Mouse (Mus musculus) thymus, adult 18-20 months (tissue): ENCODE results near the gene Zbtb40.

ENCODE experiments used
- DNase-seq, 2 experiments: peaks; one replicate each; pipeline ENCODE4 v3.0.0; 2022; ENCODE audit warnings: mixed read lengths in 2 of 2

The Zbtb40 gene

DNA sequence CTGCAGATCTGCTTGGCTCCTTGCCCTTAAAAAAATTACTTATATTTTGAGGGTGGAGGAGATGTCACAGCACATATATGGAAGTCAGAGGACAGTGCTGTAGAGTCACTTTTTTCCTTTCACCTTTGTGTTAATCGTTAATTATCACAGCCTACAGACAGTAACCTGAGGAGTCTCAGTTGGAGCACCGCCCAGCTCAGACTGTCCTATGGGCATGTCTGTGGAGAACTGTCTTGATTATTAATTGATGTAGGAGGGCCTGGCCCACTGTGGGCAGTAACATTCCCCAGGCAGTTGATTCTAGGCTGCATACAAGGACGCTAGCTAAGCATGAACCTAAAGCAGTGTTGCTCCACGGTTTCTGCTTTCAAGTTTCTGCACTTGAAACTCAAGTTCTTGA is 16.1 kb downstream of the Zbtb40 start:
- DNase-seq: no peak

DNA sequence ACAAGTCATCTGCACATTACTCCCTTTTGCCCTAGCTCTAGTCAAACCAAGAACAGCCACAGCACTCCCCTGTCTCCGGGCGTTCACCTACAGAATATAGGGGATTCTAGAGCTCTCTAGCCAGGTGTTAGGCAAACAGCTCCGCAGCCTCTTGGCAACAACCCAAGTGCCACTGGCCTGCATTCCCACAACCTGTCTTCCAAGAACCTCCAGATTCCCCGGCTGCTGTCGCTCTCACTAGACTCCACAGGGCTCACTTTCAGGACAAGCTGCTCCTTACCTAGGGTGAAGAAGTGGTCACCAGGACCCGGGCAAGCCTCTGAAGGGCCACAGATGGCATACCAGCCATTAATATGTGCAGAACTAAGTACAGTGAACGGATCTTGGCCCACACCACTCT is 17.3 kb downstream of the Zbtb40 start:
- no peak for DNase-seq

DNA sequence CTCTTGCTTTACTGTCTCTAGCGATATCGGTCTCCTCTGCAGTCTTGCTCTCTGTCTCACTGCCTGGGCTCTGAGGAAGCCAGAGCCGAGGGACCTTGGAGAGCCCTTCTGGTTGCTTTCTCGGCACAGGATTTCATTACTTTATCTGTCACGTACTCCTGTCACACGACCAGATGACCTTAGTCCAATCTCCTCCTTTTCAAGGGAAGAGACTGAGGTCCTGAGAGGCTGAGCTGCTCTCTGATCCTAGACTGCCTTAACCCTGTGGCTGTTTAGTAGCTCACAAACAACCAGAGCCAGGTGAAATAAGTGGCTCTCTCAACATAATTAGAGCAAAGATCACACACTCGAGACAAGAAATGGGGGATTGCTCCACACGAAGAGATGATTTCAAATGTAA is 19.3 kb downstream of the Zbtb40 start:
- DNase-seq: no peak

DNA sequence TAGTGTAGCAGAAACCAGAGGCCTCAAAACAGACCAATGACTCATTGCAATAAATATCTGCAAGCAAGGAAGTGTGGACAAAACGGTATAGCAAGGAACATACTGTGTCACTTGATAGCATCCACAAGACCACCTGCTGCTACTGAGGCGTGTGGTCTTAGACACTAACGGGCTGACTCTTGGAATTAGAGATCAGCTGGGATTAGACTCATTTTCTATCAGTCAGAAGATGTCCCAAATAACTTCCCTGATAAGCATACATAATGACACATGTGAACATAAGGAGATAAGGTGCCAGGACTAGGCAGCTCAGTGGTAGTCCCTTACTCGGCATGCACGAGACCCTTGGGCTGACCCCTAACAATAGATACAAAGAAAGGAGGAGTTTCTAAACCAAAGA is 21.6 kb downstream of the Zbtb40 start:
- DNase-seq: no peak

DNA sequence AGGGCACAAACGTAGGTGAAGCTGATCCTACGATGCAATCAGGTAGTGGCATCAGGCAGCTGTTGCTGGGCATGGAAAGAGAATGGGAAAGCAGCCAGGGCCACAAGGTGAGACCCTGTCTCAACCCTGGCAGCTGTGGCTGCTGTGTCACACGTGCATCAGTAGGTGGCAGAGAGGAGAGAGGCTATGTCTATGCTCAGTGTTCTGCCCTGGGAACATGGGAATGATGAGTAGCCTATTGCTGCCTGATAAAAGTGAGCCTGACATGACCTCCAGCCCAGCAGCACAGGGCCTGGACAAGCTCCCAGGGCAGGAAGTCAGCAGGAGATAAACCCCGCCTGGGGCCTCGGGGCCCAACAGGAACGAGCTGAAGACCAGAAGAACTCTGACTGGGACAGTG is 23.0 kb downstream of the Zbtb40 start:
- DNase-seq: no peak

DNA sequence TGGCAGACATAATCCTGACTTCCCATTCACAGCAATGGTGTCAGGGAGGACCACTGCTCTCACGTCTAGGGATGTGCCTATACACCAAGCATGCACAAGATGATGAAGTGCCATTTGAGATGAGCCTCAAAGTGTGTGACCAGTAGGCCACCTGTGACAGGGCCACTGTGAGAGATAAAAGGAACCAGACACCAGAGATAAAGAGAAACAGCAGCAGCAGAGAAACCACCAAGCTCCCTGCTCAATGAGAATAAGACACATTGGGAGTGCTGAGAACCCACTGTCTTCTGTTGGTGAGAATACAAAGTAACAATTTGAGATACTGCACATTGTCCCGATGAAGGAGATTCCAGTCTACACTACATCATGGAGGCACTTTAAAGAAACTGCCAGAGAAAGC is 23.5 kb downstream of the Zbtb40 start:
- DNase-seq: no peak

DNA sequence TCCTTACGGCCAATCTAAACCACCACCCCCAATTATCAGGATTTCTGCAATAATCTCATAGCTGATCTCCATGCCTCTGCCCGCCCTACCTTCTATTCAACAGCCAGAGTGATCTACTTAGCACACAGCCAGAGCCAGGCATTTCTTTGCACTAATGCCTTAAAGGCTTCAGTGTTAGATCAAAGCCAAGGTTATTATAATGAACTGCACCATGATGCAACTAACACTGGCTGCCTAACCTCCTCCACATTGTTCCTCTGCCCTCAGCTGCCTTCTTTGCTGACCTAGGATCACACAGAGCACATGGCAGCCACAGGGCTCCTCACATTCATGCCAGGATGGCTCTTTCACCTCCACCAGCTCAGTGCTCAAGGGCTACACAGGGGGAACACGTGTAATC is 28.5 kb downstream of the Zbtb40 start:
- no peak for DNase-seq

DNA sequence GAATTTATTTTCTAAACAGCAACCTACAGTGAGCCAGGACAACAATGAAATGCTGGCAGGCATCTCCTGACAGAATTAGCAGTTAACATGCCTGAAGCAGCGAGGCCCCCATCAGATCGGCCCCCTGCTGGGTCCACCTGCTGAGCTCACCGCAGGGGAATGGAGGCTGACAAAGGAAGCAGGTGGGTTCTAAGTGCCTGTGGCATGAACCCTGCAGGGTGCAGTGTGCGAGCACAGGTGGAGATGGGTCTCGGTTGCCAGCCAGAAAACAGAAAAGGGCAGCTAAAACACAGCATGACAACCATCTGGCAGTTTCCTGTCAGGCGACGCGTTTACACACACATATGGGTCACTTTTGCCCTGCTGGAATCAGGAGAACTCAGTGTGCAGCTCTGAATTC is 32.7 kb downstream of the Zbtb40 start:
- no peak for DNase-seq

DNA sequence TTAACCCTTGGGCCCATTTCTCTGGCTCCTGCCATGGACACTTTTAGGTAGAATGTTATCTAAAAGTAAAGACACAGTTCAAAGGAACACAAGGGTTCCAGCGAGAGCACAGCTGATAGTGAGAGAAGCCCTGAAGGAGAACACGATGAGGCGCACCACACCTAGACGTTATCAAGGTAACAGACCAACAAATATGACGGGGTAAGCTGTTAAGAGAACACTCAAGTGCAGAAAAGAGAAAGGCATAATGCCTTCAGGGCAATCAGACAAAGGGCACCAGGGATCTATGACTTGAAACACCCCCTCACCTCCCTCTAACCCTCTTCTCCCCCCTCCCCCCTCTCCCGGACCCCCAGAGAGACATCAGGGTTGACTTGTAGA is 33.1 kb downstream of the Zbtb40 start:
- DNase-seq: no peak

DNA sequence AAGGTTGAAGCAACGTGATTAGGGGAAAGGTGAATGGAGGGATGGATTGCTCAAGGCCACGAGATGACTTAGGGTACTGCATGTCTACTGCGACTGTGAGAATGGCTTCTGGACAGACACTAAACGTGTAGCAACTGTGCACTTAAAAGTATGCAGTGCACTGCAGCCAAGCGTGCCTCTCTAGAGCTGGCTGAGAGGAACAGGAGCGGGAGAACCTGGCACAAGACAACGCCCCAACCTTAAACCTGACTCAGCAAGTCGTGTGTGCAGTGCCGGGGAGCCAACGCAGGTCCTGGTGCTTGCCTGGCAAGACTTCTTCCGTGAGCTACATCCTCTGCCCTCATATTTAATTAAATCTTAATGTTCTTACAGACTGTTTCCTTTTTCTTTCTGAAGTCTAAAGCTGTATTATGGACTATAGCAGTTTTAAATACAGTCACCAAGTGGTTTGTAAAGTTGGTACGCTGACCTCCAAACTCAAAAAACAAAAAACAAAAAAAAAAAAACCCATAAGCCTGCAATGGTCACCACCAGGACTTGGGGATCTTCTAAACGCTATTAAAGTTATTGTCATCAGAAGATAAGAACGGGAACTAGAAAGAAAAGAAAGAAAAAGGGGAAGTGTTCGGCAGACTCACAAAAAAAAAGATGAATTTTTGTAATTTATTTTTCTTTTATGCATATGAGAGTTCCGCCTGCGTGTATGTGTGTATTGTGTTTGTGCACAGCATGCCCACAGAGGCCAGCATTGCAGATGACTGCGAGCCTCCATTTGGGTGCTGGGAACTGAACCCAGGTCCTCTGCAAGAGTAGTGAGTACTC is 33.7 kb downstream of the Zbtb40 start:
- no peak for DNase-seq

DNA sequence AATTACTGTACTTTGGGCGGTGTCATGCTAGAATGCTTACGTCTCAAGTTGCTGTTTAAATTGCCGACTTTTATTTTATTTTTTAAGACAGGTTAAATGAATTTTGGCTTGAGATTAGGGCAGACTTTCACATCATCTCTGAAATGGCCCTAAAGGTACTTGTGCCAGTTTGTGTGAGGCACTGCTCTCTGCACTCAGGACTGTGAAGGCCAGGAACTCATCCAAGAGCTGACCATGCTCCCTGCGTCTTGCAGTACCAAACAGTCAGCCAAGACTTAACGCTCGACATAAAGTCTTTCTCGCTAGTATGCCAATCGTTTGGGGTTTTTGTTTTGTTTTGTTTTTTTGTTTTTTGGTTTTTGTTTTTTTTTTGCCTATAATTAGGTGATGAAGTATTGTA is 34.5 kb downstream of the Zbtb40 start:
- no peak for DNase-seq

DNA sequence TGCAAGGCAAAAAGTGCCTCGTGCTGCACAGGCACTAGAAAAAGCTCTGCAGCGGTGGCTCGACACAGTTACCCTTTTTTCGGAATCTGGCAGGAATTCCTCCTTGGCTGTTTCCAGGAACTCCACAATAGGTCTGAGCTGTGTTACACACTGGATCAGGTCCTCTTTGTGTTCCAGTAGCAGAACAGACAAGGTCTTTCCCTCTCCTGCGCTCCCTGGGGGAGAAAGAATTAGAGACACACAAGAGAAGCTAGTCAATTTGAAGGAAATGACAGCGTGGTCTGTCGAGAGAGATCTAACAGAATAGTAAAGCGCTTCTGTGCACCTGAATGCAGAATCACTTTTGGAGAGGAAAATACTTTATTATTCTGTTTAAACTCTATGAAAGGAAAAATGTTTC is 41.6 kb downstream of the Zbtb40 start:
- no peak for DNase-seq

DNA sequence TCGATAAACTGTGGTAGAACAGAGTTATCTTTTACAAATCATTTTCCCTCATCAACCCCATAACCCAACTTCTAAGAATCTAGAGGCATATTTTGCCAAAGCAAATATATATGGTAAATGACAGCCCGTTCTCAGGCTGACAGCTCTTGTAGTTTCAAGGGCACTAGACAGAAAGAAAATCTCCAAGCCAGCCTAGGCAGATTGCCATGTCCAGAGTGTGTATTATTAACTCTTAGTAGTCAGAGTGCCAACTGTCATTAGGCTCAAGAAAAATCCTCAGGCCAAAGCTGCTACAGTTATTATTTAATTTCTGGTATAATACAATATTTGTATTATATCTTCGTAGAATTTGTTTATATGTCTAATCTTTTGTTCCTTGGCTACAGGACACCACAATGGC is 46.8 kb downstream of the Zbtb40 start:
- DNase-seq: no peak

DNA sequence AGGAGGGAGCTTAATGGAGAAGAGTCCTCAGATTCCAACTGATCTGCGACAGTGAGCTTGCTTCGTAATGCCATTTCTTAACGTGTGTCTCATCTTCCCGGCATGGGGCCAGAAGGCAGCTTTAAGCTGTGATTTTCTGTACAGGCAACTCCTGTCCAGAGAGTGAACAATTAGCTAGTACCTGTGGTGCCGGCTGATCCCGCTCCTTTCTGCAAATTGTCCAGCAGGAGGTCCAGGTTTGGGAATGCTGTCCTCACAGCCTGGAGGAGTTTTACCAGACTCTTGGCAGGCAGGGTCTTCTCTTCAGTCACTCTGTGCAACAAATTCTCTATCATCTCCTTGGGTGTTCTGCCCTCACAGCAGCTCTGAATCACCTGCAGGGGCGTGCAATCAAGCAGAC is 47.6 kb downstream of the Zbtb40 start:
- no peak for DNase-seq

DNA sequence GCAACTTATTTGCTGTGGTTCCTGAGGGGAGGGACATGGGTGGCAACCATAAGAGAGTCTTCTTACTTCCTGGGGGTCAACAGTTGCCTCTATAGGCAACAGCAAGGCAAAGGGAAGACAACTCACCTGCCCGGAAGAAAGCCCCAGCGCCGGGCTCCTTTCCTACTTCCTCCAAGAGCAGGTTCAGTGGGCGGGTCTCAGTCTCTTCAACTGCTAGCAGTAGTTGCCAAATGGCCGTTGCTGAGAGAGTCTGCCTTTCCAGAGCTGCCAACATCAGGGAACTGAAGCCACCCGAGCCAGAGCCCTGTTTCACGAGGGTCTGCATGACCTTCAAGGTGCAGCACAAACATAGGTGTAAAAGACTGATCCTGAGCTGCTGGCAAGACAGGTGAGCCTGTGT is 50.2 kb downstream of the Zbtb40 start:
- no peak for DNase-seq

DNA sequence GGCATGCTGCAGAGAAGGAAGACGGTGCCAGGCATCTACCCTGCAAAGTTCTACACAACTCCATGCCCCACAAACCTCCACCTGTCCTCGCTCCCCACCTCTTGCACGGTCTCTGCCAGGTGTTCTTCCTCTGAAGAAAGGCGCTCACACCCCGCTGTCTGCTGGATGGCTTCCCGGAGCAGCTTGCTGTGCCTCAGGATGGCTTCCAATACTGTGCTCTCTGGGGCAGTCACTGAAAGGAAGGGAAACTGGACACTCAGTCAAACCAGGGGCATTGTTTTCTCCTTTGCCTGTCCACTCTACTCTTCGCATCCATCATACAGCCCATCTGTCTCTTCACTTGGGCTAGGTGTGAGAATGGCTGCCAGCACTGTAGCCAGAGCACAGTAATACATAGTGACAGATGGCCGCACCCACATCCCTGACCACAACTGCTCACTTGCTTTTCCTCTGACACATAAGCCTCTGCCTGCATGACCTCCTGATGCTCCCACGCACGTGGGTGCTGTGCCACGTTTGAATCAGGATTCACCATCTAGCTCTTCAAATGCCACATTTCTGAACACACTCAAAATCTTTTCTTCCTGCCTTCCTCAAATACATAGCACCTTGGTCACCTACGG is 50.8 kb downstream of the Zbtb40 start:
- DNase-seq: no peak

DNA sequence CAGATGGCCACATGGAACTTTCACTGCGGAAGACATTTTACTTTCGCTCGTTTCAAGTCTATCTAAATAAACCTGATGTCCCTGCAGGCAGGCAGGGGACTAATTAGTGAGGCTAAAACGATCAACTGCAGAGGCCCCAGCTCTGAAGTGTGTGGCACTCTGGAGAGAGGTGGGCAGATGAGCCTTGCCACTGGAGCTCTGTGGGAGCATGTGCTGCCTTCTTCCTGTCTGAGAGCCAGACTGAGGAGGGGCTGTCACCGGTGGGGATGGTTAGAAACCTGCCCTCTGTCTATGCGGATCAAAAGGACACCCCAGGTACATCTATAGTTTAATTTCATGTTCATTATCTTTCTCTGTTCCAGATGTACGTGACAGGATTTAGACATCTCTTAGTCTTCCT is 51.7 kb downstream of the Zbtb40 start:
- DNase-seq: no peak

DNA sequence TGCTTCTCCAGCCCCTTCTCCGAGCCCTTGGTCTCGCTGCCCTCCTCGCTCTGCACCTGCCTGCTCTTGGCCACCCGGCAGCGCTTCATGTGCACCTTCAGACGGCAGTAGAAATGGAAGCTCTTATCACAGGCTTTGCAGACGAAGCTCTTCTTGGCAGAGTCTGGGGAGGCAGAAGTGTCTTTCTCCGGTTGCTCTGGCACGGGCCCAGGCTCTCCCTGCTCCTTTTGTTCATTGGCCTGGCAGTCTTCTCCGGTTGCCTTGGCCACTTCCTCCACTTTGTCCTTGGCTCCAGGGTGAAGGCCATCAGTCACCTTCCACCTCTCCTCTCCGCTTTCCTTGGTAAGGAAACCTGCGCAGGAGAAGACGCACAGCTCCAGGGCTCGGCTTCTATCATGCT is 53.2 kb downstream of the Zbtb40 start:
- DNase-seq: no peak

DNA sequence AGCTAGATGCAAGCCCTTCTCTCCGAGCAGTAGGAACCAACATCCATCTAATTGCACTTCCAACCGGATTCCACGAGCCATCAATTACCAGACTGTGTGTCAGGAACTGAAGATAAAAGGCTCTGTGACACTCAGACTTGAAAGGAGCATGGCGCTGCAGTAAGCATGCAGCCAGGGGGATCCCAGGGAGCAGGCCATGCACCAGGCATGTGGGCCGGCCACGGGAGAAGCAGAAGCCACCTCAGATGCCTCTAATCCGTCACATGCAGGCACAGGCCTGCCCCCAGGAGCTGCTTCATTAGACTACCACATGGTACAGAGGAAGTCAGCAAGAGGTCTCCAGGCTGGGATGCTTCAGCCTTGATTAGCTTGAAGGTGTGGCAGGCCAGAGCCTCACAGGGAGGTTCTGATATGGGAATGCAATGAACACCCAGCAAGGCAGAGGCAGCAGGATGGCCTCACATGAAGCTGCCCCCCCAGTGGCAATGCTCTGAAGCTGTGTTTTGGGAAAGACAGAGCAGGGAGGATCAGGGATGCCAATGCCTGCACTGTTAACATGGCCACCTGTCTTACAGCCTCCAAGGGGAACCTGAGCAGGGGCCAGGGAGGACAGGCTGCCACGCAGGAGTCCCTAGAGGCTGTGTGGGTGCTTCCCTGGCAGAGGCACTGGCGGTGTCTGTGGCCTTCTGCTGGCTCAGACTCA is 66.5 kb downstream of the Zbtb40 start:
- no peak for DNase-seq

DNA sequence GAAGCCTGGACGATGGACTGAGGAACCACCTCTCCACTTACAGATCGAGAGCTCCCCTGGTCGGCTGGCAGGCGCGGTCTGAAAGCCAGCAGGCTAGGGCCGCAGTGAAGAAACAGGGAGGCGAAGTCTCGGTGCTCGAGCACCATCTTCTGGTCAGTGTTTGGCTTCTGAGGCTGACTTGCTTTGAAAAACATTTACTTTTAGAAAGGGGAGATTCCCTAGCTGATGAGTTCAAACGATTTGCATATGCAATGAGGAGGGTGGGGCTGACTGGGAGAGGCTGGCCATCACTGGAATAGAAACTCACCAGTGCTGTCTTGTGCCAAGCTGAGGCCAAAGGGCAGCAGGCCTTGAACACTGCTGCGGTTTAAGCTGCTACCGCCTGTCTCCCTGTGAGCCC is 67.3 kb downstream of the Zbtb40 start:
- DNase-seq: no peak

DNA sequence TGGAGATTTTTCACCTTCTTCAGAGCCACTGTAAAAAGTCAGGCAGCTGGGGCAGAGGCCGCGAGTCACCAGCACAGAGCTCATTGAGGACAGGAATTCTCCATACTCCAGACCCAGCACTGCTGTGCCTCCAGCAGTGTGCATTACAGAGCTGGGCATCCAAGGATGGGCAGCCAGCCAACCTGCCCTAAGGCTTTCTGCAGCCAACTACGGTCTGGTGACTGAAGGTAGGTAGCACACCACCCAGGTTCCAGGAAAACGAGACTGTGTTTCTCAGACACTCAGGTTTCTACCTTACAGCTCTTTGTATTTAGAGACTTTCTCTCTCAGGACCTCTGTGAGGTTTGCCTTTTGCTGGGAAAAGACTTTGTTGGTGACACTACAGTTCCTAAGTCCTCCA is 67.7 kb downstream of the Zbtb40 start:
- no peak for DNase-seq

DNA sequence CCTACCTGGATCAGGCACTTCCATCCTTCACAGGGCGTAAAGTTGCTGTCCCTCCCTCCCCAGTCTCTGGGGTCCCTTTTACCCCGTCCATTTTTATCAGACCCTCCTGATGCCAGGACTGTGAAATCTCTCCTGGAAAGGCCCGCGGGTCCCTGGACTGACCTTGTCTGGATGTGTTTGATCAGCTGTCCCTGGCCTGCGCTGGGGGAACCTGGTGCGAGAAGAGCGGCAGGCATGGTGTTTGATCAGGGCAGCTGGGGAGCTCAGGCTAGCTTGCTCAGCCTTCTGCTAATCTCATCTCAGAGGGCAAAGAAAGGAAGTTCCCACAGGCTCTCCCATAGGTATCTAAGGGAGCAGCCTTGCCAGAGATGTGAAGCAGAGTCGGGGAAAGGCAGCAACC is 71.4 kb downstream of the Zbtb40 start:
- DNase-seq: no peak

DNA sequence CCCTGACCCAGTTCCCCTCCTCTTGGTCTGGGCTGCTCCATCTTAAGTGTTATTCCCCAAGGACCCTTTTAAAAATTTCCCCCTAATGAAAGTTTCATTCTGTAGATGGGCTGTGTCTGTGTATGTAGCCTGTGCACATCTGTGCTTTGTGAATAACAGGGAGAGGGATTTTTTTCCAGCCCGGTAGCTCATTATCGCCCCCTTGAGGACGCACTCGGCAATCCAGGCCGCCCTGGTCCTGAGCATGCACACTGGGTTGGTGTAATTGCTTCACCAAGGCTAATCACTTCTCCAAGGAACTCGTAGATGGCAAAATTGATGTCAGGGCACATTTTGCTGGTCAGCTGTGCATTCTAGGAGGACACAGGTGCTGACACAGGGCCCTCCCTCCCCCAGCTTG is 77.7 kb downstream of the Zbtb40 start:
- no peak for DNase-seq
